Mouse (Mus musculus) MEL (cell line): ENCODE data around the gene Ryk. TPM values are rescaled to one million over a fixed set of nuclear protein-coding genes. Genes with fewer than 3 reads are reported as not detected.

Experiments
- DNase-seq: peaks from one replicate; pipeline ENCODE4 v3.0.0; 2011; ENCODE audit warnings: low read depth, low spot score
- H3K27ac ChIP-seq: 2 replicates; pipeline ENCODE4 v1.5.1; 2012; ENCODE audit warnings: low read depth, mild to moderate bottlenecking, control low read depth, low read length, moderate library complexity; ENCODE audit not compliant: control insufficient read depth
- H3K27me3 ChIP-seq, 2 experiments: fragments of 150-350 bp in 1 of 2; sonication (generic) in 1 of 2; 2 replicates each; pipeline ENCODE4 v1.6.1; 2012; ENCODE audit warnings: low read length in 2 of 2, mild to moderate bottlenecking in 2 of 2, improper control_type of control experiment in 1 of 2, moderate library complexity in 1 of 2; ENCODE audit not compliant: insufficient read depth in 2 of 2, control insufficient read depth in 1 of 2
- H3K36me3 ChIP-seq, 2 experiments: 2 replicates each; pipeline ENCODE4 v1.6.1; 2012 to 2014; ENCODE audit warnings: low read length in 2 of 2, improper control_type of control experiment in 1 of 2, inconsistent platforms in 1 of 2, mild to moderate bottlenecking in 1 of 2; ENCODE audit not compliant: insufficient read depth in 2 of 2, control insufficient read depth in 1 of 2
- H3K4me1 ChIP-seq, 2 experiments: fragments of 150-350 bp in 1 of 2; sonication (generic) in 1 of 2; 2 replicates each; pipeline ENCODE4 v1.6.1; 2012; ENCODE audit warnings: low read length in 2 of 2, improper control_type of control experiment in 1 of 2, mild to moderate bottlenecking in 1 of 2; ENCODE audit not compliant: insufficient read depth in 2 of 2, control insufficient read depth in 1 of 2
- H3K4me3 ChIP-seq, 2 experiments: fragments of 150-350 bp in 1 of 2; sonication (generic) in 1 of 2; 2 replicates each; pipeline ENCODE4 v1.5.1; 2012; ENCODE audit warnings: low read depth in 2 of 2, low read length in 2 of 2, mild to moderate bottlenecking in 2 of 2, moderate library complexity in 2 of 2, control low read depth in 1 of 2, improper control_type of control experiment in 1 of 2; ENCODE audit not compliant: control insufficient read depth in 1 of 2, insufficient read depth in 1 of 2
- H3K79me2 ChIP-seq: 2 replicates; pipeline ENCODE4 v1.6.1; 2012; ENCODE audit warnings: mild to moderate bottlenecking, low read length, moderate library complexity; ENCODE audit not compliant: control insufficient read depth, poor library complexity, insufficient read depth
- H3K9ac ChIP-seq: 2 replicates; pipeline ENCODE4 v1.6.1; 2012; ENCODE audit warnings: low read depth, mild to moderate bottlenecking, control low read depth, low read length, moderate library complexity; ENCODE audit not compliant: control insufficient read depth, poor library complexity, severe bottlenecking
- H3K9me3 ChIP-seq: fragments of 150-350 bp; sonication (generic); replicated peaks from 2 replicates; pipeline ENCODE4 v1.6.1; 2012; ENCODE audit warnings: mild to moderate bottlenecking, low read length, improper control_type of control experiment, moderate library complexity; ENCODE audit not compliant: insufficient read depth
- BHLHE40 ChIP-seq: IDR thresholded peaks from 2 replicates; pipeline ENCODE4 v1.6.1; 2012; ENCODE audit warnings: low read depth, mild to moderate bottlenecking, inconsistent platforms, low read length, improper control_type of control experiment, borderline replicate concordance
- CHD2 ChIP-seq: IDR thresholded peaks from 2 replicates; pipeline ENCODE4 v1.6.1; 2011; ENCODE audit warnings: low read length, improper control_type of control experiment
- CTCF ChIP-seq, 3 experiments: IDR thresholded peaks in 2 of 3; conservative IDR thresholded peaks in 1 of 3; 2 replicates each; pipeline ENCODE4 v1.5.1; 2011 to 2012; ENCODE audit warnings: low read length in 3 of 3, low read depth in 2 of 3, mild to moderate bottlenecking in 2 of 3, improper control_type of control experiment in 1 of 3, inconsistent platforms in 1 of 3, mixed read lengths in 1 of 3, moderate library complexity in 1 of 3; ENCODE audit not compliant: control insufficient read depth in 1 of 3, insufficient read depth in 1 of 3, poor library complexity in 1 of 3, severe bottlenecking in 1 of 3
- E2F4 ChIP-seq: IDR thresholded peaks from 2 replicates; pipeline ENCODE4 v1.6.1; 2011; ENCODE audit warnings: low read depth, low read length, improper control_type of control experiment, borderline replicate concordance
- ELF1 ChIP-seq: IDR thresholded peaks from 2 replicates; pipeline ENCODE4 v1.6.1; 2014; ENCODE audit warnings: low read depth, mild to moderate bottlenecking, inconsistent platforms, low read length, improper control_type of control experiment, moderate library complexity
- ETS1 ChIP-seq: IDR thresholded peaks from 2 replicates; pipeline ENCODE4 v1.6.1; 2012; ENCODE audit warnings: low read depth, mild to moderate bottlenecking, inconsistent platforms, low read length, improper control_type of control experiment, moderate library complexity
- GATA1 ChIP-seq: IDR thresholded peaks from 2 replicates; pipeline ENCODE4 v1.6.1; 2011; ENCODE audit warnings: low read depth, low read length, improper control_type of control experiment
- KAT2A ChIP-seq: conservative IDR thresholded peaks from 2 replicates; pipeline ENCODE4 v1.6.1; 2012; ENCODE audit warnings: low read depth, low read length, improper control_type of control experiment, inconsistent platforms
- MAFK ChIP-seq: IDR thresholded peaks from 2 replicates; pipeline ENCODE4 v1.6.1; 2011; ENCODE audit warnings: low read depth, mild to moderate bottlenecking, low read length, improper control_type of control experiment, borderline replicate concordance
- MAX ChIP-seq: IDR thresholded peaks from 2 replicates; pipeline ENCODE4 v1.6.1; 2011; ENCODE audit warnings: low read length, improper control_type of control experiment
- MEF2A ChIP-seq: IDR thresholded peaks from 2 replicates; pipeline ENCODE4 v1.6.1; 2014; ENCODE audit warnings: low read depth, mild to moderate bottlenecking, inconsistent platforms, low read length, improper control_type of control experiment; ENCODE audit not compliant: poor library complexity, insufficient replicate concordance, severe bottlenecking; ENCODE audit errors: extremely low read depth
- MYB ChIP-seq: IDR thresholded peaks from 2 replicates; pipeline ENCODE4 v1.6.1; 2011; ENCODE audit warnings: mild to moderate bottlenecking, low read depth, low read length, improper control_type of control experiment
- MYC ChIP-seq: IDR thresholded peaks from 2 replicates; pipeline ENCODE4 v1.6.1; 2011; ENCODE audit warnings: low read depth, mild to moderate bottlenecking, low read length, improper control_type of control experiment, moderate library complexity
- POLR2A ChIP-seq, 2 experiments: IDR thresholded peaks; 2 replicates each; pipeline ENCODE4 v1.6.1; 2011 to 2012; ENCODE audit warnings: low read length in 2 of 2, mild to moderate bottlenecking in 2 of 2, control low read depth in 1 of 2, improper control_type of control experiment in 1 of 2, low read depth in 1 of 2, moderate library complexity in 1 of 2; ENCODE audit not compliant: control insufficient read depth in 1 of 2, insufficient read depth in 1 of 2, poor library complexity in 1 of 2
- RAD21 ChIP-seq: IDR thresholded peaks from 2 replicates; pipeline ENCODE4 v1.6.1; 2011; ENCODE audit warnings: mild to moderate bottlenecking, low read depth, low read length, improper control_type of control experiment
- RCOR1 ChIP-seq: IDR thresholded peaks from 2 replicates; pipeline ENCODE4 v1.6.1; 2012; ENCODE audit warnings: low read depth, mild to moderate bottlenecking, inconsistent platforms, low read length, improper control_type of control experiment
- SMC3 ChIP-seq: IDR thresholded peaks from 2 replicates; pipeline ENCODE4 v1.6.1; 2011; ENCODE audit warnings: low read depth, low read length, improper control_type of control experiment
- TBP ChIP-seq: IDR thresholded peaks from 2 replicates; pipeline ENCODE4 v1.8.0; 2011; ENCODE audit warnings: low read depth, low read length, improper control_type of control experiment
- ZC3H11A ChIP-seq: IDR thresholded peaks from 2 replicates; pipeline ENCODE4 v1.6.1; 2012; ENCODE audit warnings: low read depth, mild to moderate bottlenecking, inconsistent platforms, low read length, improper control_type of control experiment
- ZKSCAN1 ChIP-seq: IDR thresholded peaks from 2 replicates; pipeline ENCODE4 v1.6.1; 2012; ENCODE audit warnings: low read depth, mild to moderate bottlenecking, inconsistent platforms, low read length, improper control_type of control experiment, moderate library complexity
- ZMIZ1 ChIP-seq: IDR thresholded peaks from 2 replicates; pipeline ENCODE4 v1.6.1; 2012; ENCODE audit warnings: low read depth, mild to moderate bottlenecking, inconsistent platforms, low read length, improper control_type of control experiment, moderate library complexity
- ZNF384 ChIP-seq: IDR thresholded peaks from 2 replicates; pipeline ENCODE4 v1.6.1; 2012; ENCODE audit warnings: low read depth, mild to moderate bottlenecking, inconsistent platforms, low read length, improper control_type of control experiment
- polyA plus RNA-seq, 2 experiments: library from polyadenylated mRNA; stranded (reverse) in 1 of 2; unstranded in 1 of 2; fragments of >175 nt in 1 of 2; fragments of >200 nt in 1 of 2; gene quantifications; 2 replicates each; pipeline versions ENCODE4 v1.2.1 to v1.2.4; 2012; ENCODE audit warnings: low replicate concordance in 2 of 2, low read depth in 1 of 2; ENCODE audit not compliant: insufficient read length in 2 of 2, insufficient read depth in 1 of 2, missing spikeins in 1 of 2
- total RNA-seq: library from RNA; depleted of rRNA; stranded (reverse); fragments of 300-350 nt; gene quantifications from 2 replicates; pipeline ENCODE4 v1.2.3, GENCODE M21; 2012

Ryk gene
- total and polyA plus RNA-seq, 3 experiments = 46.0 to 47.3 (median 46.4) TPM

DNA sequence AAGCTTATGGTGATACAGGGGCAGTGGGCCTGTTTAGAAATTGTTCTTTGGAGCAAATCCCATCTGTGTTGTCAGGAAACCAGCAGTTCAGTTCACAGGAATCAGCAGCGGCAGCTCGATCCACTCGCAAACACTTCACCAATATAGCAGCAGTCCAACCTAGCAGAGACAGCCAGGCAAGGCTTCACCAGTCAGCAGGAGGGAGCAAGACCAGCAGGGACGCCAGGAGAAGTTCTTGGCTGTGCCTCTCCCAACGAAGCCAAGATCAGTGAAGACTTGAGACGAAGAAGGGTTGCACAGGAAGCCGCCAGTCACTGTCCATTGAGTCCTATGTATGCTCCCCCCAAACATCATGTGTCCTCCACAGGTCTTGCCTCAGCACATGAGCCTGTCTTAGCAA, 81.4 kb downstream of the Ryk start:
- no peak overlapping the region for H3K4me3 ChIP-seq
- DNase-seq = no peak
- TF ChIP-seq ELF1 (no peak), CHD2 (no peak), POLR2A (IDR thresholded peaks at IDR 0.05; ENCODE audit: control insufficient read depth in 1 of 2, insufficient read depth in 1 of 2, low read depth in 1 of 2, low read length in 2 of 2, poor library complexity in 1 of 2) (no peak), RAD21 (no peak), MYC (no peak), TBP (no peak), MEF2A (no peak), MAX (no peak), ZKSCAN1 (no peak), RCOR1 (no peak), E2F4 (no peak), MAFK (no peak), KAT2A (no peak), ZNF384 (no peak), BHLHE40 (no peak), ETS1 (no peak), MYB (no peak)
- H3K4me1 ChIP-seq = no peaks in the 10 kb centered on the region
- no peaks in the 10 kb centered on the region for H3K36me3 ChIP-seq
- H3K9me3 ChIP-seq = no peaks in the 10 kb centered on the region
- H3K27ac ChIP-seq = no peak overlapping the region
- H3K79me2 ChIP-seq = no peaks in the 10 kb centered on the region
- H3K9ac ChIP-seq = no peak overlapping the region
- no peaks in the 10 kb centered on the region for H3K27me3 ChIP-seq

DNA sequence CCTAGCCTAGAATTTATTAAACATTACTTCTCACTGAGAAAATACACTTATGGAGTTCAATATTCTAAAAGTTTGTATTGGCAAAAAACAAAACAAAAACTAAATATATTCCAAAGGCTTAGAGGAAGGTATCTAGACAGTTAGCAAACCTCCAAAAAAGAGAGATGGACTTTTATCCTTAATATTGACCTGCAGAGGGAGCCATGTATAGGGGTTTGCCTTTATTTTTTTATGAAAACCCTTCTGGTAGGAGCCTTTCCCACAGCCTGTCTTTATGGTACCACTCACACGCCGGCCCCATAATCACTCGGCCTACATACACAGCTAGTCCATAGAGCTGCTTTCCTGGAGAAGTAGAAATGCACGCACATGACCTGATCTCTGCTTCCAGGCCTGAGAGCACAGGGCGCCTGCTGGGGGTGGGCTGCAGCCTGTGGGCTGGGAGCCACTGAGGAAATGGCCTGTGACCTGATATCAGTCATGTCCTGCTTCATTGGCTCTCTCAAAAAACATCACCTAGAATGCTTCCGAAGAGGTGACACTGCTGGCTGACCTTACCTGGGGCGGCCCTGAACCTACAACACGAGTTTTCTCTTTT, 82.9 kb downstream of the Ryk start:
- TF ChIP-seq ZNF384 = 0 out of 2 replicates have a peak, but pooled peaks have one; percentile 11
- TF ChIP-seq E2F4 = no peak
- no peak for TF ChIP-seq GATA1
- peak; percentile 3; the same call in 1 of the 2 replicates for TF ChIP-seq RAD21
- no peak for TF ChIP-seq ZMIZ1
- TF ChIP-seq MEF2A = no peak
- no peak for TF ChIP-seq ZC3H11A
- TF ChIP-seq MAFK = no peak
- peak in 1 of 3 experiments; percentile 24; a peak in 1 of 6 replicates for TF ChIP-seq CTCF (IDR thresholded peaks at IDR 0.05 in 2 of 3, conservative IDR thresholded peaks at IDR 0.05 in 1 of 3; ENCODE audit: control insufficient read depth in 1 of 3, insufficient read depth in 1 of 3, low read depth in 2 of 3, low read length in 3 of 3, poor library complexity in 1 of 3, severe bottlenecking in 1 of 3)
- TF ChIP-seq SMC3 = peak; percentile 26
- no peak overlapping the region for H3K9ac ChIP-seq
- DNase-seq = no peak
- no peaks in the 10 kb centered on the region for H3K27me3 ChIP-seq
- no peaks in the 10 kb centered on the region for H3K4me1 ChIP-seq
- H3K36me3 ChIP-seq = no peaks in the 10 kb centered on the region
- no peak overlapping the region for H3K27ac ChIP-seq
- H3K79me2 ChIP-seq = no peaks in the 10 kb centered on the region
- H3K9me3 ChIP-seq = no peaks in the 10 kb centered on the region
- no peak overlapping the region for H3K4me3 ChIP-seq
